Mouse (Mus musculus) lung, postnatal 36 days (tissue): ENCODE measurements around the gene Kif22.
"Not testable (repeated sequence)": the region's sequence is repeated elsewhere in the genome, so short reads cannot be mapped to it uniquely, and the experiment has no call there.

ENCODE experiments used
- DNase-seq: peaks from one replicate; pipeline ENCODE4 v3.0.0; 2022; ENCODE audit warnings: mixed read lengths

Kif22 gene

GRCm38 (mm10) chr7:127041851-127042672, at the start of gene Kif22:
Gene Kif22 (minus strand): TSS chr7:127042471.
- peak; percentile 94 for DNase-seq

GRCm38 (mm10) chr7:127091114-127091896, 49.0 kb upstream of the Kif22 start, which contains the start of gene AI467606:
Gene AI467606 (plus strand): TSS chr7:127091359.
- DNase-seq: peak; percentile 89

GRCm38 (mm10) chr7:127090154-127091113, 48.2 kb upstream of the Kif22 start:
- DNase-seq: no peak

- peak; percentile 55 for DNase-seq
Measured at GRCm38 (mm10) chr7:127088901-127089845, 46.9 kb upstream of the Kif22 start.

GRCm38 (mm10) chr7:127088083-127088482, 45.8 kb upstream of the Kif22 start:
- no peak for DNase-seq

- not testable (repeated sequence) for DNase-seq
Measured at GRCm38 (mm10) chr7:127087278-127088010, 45.2 kb upstream of the Kif22 start, which contains the start of gene Zg16. Gene Zg16 (minus strand): TSS chr7:127087328.

GRCm38 (mm10) chr7:127085751-127086150, 43.5 kb upstream of the Kif22 start:
- DNase-seq: not testable (repeated sequence)

GRCm38 (mm10) chr7:127084794-127085193, 42.5 kb upstream of the Kif22 start:
- DNase-seq: no peak

GRCm38 (mm10) chr7:127083689-127084088, 41.4 kb upstream of the Kif22 start:
- DNase-seq: no peak

GRCm38 (mm10) chr7:127082995-127083394, 40.7 kb upstream of the Kif22 start:
- DNase-seq: no peak

- DNase-seq: no peak
Measured at GRCm38 (mm10) chr7:127082271-127082670, 40.0 kb upstream of the Kif22 start.

GRCm38 (mm10) chr7:127080045-127080444, 37.8 kb upstream of the Kif22 start:
- peak; percentile 20 for DNase-seq

GRCm38 (mm10) chr7:127077692-127078091, 35.4 kb upstream of the Kif22 start:
- DNase-seq: peak; percentile 12

- no peak for DNase-seq
Measured at GRCm38 (mm10) chr7:127076188-127076587, 33.9 kb upstream of the Kif22 start.

GRCm38 (mm10) chr7:127073221-127073620, 30.9 kb upstream of the Kif22 start:
- DNase-seq: no peak

GRCm38 (mm10) chr7:127070871-127071413, 28.7 kb upstream of the Kif22 start:
- DNase-seq: no peak

GRCm38 (mm10) chr7:127066317-127066716, 24.0 kb upstream of the Kif22 start:
- no peak for DNase-seq

GRCm38 (mm10) chr7:127065538-127065937, 23.3 kb upstream of the Kif22 start:
- no peak for DNase-seq

- no peak for DNase-seq
Measured at GRCm38 (mm10) chr7:127055026-127055585, 12.8 kb upstream of the Kif22 start.

- DNase-seq: peak; percentile 34
Measured at GRCm38 (mm10) chr7:127031244-127031643, 11.0 kb downstream of the Kif22 start.
